Mouse (Mus musculus) lung, postnatal 10 days (tissue): Measurements from ENCODE around the gene Usmg5.
"Not testable (repeated sequence)": the region's sequence is repeated elsewhere in the genome, so short reads cannot be mapped to it uniquely, and the experiment has no call there.

ENCODE experiments used
- DNase-seq: peaks from one replicate; pipeline ENCODE4 v3.0.0; 2021

Usmg5 gene

GRCm38 (mm10) chr19:47090550-47091156 is at the start of gene Usmg5, which contains the start of gene Pdcd11:
Gene Usmg5, minus strand, starts transcription at chr19:47090647.
Gene Pdcd11, plus strand, starts transcription at chr19:47090768.
- peak; percentile 97 for DNase-seq

GRCm38 (mm10) chr19:47139611-47140010 is 49.2 kb upstream of the Usmg5 start:
- not testable (repeated sequence) for DNase-seq

DNA sequence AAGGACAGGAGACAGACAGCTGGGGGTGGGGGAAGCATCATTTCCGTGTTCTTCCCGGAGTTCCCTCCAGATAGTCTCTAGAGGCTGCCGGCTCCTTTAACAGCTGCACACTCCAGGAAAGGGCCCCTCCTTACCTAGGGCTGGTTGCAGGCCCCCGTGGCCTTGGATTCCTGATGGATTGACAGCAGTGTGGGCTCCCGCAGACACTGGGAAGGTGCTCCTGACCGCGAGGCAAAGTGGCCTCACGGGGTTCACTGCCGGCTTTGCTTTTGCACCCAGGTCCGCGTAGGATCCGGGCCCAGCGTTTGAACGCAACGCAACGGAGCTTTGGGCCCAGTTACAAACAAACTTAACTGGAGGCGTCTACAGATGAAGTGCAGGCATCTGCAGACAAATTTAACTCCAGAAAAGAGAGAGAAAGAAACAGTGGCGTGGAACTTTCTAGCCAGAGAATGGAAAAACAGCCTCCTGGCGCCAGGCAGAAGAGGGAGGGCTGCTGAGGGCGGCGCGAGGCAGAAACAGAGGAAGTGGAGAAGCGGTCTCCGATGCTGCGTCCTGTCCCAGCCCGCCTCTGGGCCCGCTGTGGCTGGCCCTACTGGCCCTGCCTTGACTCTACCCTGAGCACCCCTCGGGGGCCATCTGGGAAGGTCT is 47.4 kb upstream of the Usmg5 start, which contains the start of gene Calhm2:
Gene Calhm2, minus strand, starts transcription at position 524 of the 651 bp plus-strand sequence.
- peak; percentile 84 for DNase-seq

GRCm38 (mm10) chr19:47137051-47137581 is 46.7 kb upstream of the Usmg5 start:
- peak; percentile 68 for DNase-seq

DNA sequence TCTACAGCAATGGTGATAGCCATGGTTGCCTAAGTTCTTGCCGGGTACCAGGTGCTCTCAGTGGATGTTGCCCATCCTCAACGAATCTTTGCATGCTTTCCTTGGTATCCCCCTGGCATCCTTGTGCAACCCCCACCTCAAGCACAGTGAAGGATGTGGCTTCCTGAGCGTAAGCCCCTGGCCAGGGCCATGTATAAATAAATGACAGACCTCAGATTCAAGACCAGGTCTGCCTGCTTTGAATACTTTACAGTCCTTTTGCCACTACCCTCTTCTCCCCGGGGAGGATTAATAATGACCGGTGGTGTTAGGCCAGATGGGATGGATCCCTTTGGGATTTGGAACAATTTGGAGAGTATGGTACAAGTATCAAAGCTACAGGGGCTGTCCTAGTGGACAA is 45.7 kb upstream of the Usmg5 start:
- no peak for DNase-seq

DNA sequence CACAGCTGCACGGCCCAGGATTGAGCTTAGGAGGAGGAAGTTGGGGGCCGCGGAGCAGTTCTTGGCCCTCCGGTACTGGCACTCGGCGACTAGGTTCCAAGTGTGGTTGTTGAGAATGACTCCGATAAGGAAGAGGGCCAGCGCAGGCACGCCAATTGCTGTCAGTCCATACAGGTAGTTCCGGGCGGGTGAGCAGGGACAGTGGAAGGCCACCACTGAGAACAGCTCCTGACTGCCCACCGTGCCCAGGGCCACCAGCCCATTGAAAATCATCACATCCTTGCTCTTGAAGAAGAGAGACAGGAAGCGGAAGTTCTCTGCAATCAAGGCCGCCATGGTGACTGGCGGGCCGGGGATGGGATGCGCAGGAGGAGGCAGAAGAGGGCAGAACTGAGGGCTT is 45.1 kb upstream of the Usmg5 start:
- DNase-seq = no peak

DNA sequence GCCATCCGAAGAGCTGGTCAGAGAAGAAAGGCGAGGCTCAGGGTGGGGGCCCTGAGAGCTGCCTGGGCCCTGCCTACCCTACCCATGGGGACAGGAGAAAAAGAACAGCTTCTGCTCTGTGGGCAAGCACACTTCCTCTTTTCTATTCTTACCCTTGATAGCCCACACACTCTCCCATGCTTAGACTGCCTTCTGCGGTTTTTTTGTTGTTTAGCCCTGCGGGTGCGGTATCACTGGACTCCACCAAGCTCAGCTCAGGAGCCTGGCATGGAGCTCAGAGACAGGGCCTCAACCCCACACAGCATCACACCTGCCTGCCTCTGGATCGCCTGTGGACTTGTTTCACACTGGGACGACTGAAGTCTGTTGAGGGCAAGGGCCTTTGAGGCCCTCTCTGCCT is 42.7 kb upstream of the Usmg5 start:
- DNase-seq = no peak

DNA sequence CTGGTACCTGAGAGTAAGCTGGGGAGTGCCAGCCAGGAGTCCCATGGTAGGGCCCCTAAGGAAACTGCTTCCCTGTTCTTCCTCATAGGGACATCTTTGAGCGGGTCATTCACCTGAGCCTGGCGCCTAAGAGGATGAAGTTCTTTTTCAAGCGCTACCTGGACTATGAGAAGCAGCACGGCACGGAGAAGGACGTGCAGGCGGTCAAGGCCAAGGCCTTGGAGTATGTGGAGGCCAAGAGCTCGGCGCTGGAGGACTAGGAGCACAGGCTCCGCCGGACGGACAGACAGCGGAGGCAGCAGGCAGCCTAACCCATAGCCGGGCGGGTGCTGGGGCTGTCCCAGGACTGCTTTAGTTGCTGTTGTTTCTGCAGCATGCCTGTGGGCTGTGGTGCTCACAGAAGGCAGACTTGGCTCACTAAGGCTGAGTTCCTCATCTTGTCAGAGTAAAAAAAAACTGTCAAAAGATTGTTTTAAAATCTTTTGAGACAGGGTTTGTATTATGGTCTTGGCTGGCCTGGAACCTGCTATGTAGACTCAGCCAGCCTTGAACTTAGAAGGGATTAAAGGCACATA is 40.2 kb upstream of the Usmg5 start:
- DNase-seq = no peak

DNA sequence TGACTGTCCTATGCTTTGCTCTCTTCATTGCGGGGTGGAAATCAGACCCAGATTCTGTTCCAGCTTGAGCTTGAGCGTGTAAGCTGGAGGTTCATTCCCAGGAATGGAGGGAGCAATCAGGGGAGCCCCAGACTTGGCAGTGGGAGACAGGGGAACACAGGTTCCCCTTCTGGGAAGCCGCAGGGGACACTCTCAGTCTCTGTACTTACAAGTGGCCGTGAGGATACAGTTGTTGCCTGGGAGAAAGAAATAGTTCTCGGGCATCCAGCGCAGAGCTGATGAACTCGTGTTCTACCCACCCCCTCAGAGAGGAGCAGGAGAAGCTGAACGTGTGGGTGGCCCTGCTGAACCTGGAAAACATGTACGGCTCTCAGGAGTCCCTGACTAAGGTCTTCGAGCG is 38.4 kb upstream of the Usmg5 start:
- no peak for DNase-seq

GRCm38 (mm10) chr19:47128164-47128563 is 37.7 kb upstream of the Usmg5 start:
- no peak for DNase-seq

DNA sequence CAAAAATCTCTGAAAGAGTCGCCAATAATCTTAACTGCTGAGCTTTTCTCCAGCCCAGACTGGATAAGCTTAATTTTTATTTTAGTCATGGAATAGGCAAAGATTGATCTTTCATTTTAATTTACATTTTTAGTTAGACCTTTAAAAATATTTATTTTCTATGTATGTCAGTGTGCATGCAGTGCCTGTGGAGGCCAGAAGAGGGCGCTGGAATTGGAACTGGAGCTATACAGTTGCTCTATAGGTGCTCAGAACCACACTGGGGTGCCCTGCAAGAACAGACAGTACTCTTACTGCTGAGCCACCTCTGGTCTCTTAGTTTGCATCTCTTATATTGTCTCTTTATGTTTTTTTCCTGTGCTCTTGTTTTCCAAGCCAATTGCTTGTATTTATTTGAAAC is 32.4 kb upstream of the Usmg5 start:
- peak; percentile 34 for DNase-seq

GRCm38 (mm10) chr19:47121054-47121453 is 30.6 kb upstream of the Usmg5 start:
- DNase-seq = peak; percentile 45

- DNase-seq = no peak
These were observed 28.2 kb upstream of the Usmg5 start for GRCm38 (mm10) chr19:47118634-47119033.

DNA sequence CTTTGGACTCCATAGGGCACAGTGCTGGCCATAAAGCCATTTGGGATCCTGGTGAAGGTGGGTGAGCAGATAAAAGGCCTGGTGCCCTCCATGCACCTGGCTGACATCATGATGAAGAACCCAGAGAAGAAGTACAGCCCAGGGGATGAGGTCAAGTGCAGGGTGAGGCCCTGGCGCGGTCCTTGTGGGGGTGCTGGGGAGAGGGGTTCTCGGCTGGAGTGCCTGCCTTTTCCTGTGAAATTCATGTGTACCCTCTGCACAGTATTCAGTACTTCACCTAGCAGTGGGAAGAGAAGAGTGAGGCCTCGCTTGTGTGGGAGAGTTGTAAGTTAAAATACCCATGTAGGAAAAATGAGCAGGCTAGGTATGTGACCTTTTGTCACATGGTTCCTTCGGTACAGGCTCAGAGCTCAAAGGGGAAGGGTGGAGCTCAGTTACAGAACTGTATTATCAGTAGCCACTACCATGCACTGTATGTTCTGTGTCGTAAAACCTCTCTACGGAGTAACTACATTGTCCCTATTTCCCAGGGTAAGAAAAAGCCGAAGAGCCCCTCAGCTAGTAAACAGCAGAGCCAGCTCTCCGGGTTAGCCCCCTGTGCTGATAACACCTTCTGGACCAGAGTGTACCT is 14.3 kb upstream of the Usmg5 start:
- no peak for DNase-seq

- no peak for DNase-seq
These were observed 10.6 kb upstream of the Usmg5 start for GRCm38 (mm10) chr19:47101080-47101479.

- peak; percentile 6 for DNase-seq
These were observed 525 bp downstream of the Usmg5 start for GRCm38 (mm10) chr19:47089718-47090525.

DNA sequence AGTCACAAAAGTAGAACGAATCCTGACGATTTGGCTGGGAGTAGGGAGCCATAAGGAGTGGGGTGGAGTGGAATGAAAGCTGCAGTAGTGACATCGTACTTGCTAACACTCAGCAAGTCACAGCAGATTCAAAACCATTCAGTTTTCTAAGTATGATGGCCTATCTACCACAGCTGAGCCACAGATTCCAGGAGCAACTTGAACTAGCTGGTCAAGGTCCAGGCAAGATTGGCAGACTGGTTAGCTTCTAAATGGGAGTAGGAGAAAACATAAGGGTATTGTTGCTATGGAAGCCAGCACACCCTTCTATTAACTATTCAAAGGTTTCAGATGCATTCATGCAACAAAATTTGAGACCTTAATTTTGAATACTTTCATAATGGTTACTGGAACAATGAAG is 2.2 kb downstream of the Usmg5 start:
- DNase-seq = no peak

DNA sequence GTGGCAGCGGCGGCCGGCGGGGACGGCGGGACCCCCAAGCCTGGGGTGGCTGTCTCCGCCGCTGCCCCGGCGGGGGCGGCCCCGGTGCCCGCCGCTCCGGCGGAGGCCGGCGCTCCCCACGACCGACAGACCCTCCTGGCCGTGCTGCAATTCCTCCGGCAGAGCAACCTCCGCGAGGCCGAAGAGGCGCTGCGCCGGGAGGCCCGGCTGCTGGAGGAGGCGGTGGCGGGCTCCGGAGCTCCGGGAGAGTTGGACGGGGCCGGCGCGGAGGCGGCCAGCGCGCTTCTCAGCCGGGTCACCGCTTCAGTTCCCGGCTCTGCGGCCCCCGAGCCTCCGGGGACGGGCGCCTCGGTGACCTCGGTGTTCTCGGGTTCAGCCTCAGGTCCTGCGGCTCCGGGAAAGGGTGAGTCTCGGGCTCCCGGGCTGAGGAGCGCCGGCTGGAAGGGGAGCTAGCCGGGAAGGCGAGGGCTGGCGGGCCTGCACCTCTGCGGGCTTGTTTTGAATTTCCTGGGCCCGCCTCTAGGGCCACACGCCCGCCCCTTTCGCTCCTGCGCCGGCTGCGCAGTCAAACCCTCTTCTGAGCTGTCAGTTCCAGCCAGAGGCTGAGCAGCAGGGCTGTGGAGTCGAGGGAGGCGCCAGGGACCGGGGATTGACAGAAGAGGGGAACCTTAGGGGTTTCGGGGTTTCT is 22.4 kb downstream of the Usmg5 start:
- DNase-seq = peak; percentile 92

GRCm38 (mm10) chr19:47067096-47067882 is 23.2 kb downstream of the Usmg5 start, which contains the start of gene Taf5:
Gene Taf5, plus strand, starts transcription at chr19:47067746.
- DNase-seq = peak; percentile 99

GRCm38 (mm10) chr19:47065860-47066259 is 24.6 kb downstream of the Usmg5 start:
- no peak for DNase-seq

DNA sequence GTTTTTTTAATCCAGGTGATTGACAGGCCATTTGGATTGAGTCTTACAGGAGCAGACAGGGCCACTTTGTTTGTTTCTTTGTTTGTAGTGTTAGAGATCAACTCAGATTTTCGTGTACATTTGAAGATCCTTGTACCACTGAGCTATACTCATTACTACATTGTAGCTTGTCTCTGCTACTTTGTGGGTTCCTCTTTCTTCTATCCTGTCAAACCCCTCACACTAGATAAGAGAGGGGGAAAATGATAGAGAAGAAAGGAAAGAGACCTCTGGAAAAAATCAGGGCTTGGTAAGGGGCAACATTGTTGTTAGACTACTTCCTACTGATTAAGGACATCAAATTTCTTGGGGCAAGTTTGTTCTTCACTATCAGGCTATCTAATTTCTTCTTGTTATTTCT is 32.8 kb downstream of the Usmg5 start:
- DNase-seq = no peak
